Mouse (Mus musculus) thymus, adult 2 months (tissue): ENCODE measurements at regions not wholly inside any gene's neighbourhood (a gene's known extent, or its start where the extent isn't known, plus 50 kb on each side); places are given as distances from the start of the nearest gene placed in this dataset.

Experiments used
- CTCF ChIP-seq: fragments of 200-500 bp; IDR thresholded peaks from 2 replicates; pipeline ENCODE4 v1.5.1; 2012; ENCODE audit warnings: mild to moderate bottlenecking, control low read depth, low read length, moderate library complexity, borderline replicate concordance; ENCODE audit not compliant: control insufficient read depth, poor library complexity, insufficient read depth; ENCODE audit errors: extremely low read depth
- POLR2A ChIP-seq: fragments of 200-500 bp; IDR thresholded peaks from 2 replicates; pipeline ENCODE4 v1.6.1; 2012; ENCODE audit warnings: mild to moderate bottlenecking, low read length, control low read depth, moderate library complexity; ENCODE audit not compliant: control insufficient read depth, poor library complexity, insufficient read depth; ENCODE audit errors: extremely low read depth

- TF ChIP-seq POLR2A: no peak
- no peak for TF ChIP-seq CTCF
Observed at GRCm38 (mm10) chrX:19165891-19166644, 315.1 kb downstream of the Tex13c3 start.
